Mouse (Mus musculus) thymus, adult 2 months (tissue): ENCODE measurements at regions not wholly inside any gene's neighbourhood (a gene's known extent, or its start where the extent isn't known, plus 50 kb on each side); places are given as distances from the start of the nearest gene placed in this dataset.

Source experiments
- CTCF ChIP-seq: fragments of 200-500 bp; IDR thresholded peaks from 2 replicates; pipeline ENCODE4 v1.5.1; 2012; ENCODE audit warnings: mild to moderate bottlenecking, control low read depth, low read length, moderate library complexity, borderline replicate concordance; ENCODE audit not compliant: control insufficient read depth, poor library complexity, insufficient read depth; ENCODE audit errors: extremely low read depth
- POLR2A ChIP-seq: fragments of 200-500 bp; IDR thresholded peaks from 2 replicates; pipeline ENCODE4 v1.6.1; 2012; ENCODE audit warnings: mild to moderate bottlenecking, low read length, control low read depth, moderate library complexity; ENCODE audit not compliant: control insufficient read depth, poor library complexity, insufficient read depth; ENCODE audit errors: extremely low read depth

DNA sequence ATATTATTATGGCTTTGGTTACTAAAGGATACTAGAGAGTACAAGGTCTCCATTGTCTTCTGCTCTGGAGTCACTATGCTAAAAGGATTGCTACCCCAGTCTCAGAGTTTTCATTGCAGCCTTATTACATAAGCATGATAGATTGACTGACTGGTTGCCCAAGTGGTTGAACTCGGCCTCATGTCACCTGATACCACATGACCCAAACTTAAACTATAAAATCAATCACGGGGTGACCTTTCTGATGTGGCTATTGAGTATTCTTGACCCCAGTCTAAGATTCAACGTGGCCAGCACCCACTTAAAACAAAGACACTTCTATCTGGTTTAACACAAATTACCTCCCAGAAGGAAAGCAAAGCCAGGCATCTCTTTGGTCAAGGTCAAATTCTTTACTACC is 100.8 kb downstream of the Gm19935 start:
- TF ChIP-seq CTCF (no peak), POLR2A (no peak)
